Mouse (Mus musculus) gastrocnemius, postnatal 4 days (tissue): ENCODE measurements around the gene Spdye4a. TPM values are rescaled to one million over a fixed set of nuclear protein-coding genes. Genes with fewer than 3 reads are reported as not detected.
"Not testable (repeated sequence)": the region's sequence is repeated elsewhere in the genome, so short reads cannot be mapped to it uniquely, and the experiment has no call there.

Experiments used
- DNase-seq, 2 experiments: peaks; one replicate each; pipeline ENCODE4 v3.0.0; 2021 to 2022; ENCODE audit warnings: low spot score in 2 of 2, mixed read lengths in 2 of 2
- total RNA-seq, 2 experiments: library from RNA; stranded (reverse); gene quantifications; 2 replicates each; pipeline ENCODE4 v1.2.3; 2021

The Spdye4a gene
- total RNA-seq, 2 experiments from 2014 or later = not detected

DNA sequence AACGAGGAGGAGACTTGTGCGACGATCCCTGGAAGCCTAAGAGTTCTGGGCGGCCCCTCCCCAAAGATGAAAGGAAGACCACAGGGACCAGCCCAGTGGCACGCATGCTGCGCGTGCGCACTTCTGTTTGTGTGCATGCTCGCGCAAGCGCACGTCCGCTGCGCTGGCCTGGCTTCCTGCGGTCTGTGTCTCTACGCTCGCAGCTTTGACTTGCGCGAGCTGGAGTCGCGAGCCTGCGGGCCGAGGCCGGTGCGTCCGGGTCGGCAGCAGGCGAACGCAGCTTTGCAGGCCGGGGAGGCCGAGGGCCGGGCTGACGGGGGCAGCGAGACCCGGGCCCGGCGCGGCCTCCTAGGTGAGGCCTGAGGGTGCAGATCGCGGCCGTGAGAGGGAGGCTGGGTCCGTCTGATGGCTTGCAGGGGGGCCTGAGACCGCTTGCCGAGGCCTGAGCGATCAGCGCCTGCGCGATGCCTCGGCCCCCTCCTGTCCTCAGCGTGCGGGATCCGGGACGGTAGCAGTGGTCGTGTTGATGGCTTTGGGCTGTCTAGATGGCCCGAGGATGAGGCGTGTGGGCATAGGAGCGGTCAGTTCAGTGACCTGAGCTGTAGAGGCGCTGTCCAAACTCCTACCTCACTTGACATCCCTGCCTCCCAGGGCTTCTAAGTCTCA lies 8.5 kb upstream of the Spdye4a start, which contains the start of gene Zfp12:
Gene Zfp12, plus strand, starts transcription at position 136 of the 666 bp plus-strand sequence.
- DNase-seq = peak; percentile 83 to 93

DNA sequence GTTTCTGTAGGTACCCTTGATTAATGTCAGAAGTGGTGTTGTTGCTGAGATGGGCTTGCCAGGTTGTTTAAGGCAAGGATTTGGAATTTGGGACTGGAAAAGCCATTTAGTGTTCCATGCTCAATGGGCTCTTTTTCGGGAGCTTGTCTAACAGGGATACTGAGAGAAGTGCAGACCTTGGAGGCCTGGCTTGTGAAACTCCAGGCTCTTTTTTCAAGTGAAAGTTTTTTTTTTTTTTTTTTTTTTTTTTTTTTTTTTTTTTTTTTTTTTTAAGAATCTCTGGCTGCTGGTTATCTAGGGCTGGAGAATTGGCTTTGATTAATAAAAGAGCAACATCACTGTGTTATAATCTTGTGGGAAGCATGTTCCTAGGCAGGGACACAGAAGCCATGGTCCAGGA lies 4.4 kb downstream of the Spdye4a start:
- no peak for DNase-seq

DNA sequence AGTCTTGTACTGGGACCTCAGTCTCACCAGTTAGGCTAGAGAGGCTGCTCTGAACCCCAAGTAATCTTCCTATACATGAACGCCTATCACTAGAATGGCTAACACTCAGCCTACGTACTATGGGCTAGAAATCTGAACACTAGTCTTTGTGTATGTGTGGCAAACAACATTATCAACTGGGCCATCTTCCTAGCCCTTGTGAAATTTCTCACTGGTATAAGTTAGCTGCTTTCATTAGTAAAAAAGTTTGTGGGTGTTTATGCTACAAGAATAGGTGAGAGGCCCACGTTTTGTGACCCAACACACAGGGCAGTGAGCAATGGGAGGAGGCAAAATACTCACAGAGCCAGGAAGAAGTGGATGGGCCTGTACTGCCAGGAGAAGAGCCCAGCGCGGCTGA lies 5.7 kb downstream of the Spdye4a start:
- DNase-seq = no peak

DNA sequence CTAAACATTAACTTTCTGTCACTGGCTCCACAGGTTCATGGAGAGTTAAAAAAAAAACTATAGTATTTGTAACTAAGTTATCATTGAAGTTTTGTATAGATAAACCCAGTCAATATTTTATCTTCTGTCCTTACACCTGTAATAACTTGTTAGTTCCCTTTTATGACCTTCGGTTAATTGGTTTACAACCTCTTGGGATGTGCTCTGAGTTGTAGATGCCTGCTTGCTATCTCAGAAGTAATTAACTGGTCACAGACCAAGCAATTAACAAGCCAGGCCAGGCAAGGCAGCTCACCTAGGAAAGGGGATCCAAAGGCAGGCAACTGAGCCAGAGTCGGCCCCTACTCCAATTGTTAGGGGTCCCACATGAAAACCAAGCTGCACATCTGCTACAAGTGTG lies 12.9 kb downstream of the Spdye4a start:
- no peak for DNase-seq

DNA sequence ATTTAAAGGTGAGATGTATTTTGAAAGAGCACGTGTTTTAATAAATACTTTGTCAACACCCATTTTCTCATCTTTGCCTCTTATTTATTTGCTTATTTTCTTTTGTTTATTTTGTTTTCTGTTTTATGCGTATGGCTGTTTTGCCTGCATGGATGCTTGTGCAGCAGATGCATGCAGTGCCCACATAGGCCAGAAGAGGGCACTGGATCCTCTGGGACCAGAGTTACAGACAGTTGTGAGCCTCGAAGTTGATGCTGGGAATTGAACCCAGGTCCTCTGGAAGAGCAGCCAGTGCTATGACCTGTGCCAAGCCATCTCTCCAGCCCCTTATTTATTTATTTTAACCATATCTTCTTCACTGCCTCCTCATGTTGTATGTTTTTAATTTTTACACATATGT lies 21.7 kb downstream of the Spdye4a start:
- no peak for DNase-seq

DNA sequence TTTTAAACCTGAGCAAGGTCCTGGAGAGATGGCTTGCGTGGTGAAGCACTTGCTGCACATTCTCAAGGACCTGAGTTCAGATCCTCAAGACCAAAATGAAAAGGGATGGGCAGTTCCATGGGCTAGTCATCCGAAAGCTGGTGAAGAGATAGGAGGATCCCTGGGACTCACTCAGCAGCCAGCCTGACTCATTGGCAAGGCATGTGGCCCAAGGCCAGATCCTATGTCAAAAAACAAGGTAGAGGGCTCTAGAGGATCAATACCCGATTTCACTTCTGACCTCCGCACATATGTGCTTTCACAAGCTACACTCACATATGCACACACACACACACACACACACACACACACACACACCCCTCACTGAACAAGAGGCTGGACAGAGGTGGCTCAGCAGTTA lies 30.2 kb downstream of the Spdye4a start:
- no peak for DNase-seq

DNA sequence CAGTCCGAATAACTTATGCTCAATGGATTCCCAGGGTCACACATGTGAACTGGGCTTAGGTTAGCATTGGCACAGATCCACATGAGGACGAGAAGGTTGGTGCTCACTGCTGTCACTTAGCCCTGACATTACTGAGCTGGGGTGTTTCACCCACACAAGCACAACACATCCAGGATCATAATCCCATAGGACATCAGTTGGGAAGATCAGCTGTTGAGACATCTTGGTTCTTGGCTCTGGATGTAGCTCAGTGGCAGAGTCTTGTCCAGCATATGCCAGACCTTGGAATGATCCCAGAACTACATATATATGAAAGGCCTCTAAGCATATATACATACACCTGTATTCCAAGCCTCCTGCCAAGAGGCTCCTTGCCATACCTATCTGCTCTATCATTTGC lies 31.5 kb downstream of the Spdye4a start:
- DNase-seq = no peak

DNA sequence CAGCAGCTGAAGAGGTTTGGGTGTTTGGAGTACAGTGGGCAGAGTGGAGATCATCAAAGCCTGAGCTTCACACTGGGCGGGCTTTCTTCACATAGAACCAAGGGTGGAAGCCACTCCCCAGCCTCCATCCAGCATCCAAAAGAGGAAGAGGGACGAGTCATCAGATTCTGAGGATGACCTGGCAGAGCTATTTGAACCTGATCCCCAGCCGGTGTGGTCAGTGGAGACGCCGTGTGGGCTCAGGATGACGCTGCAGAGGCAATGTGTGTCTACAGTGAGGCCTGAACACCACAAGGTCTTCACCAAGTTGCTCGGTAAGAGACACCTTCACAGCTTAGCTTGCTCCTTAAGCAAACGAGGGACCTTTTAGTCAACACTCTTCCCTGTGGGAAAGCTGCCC lies 31.9 kb downstream of the Spdye4a start:
- not testable (repeated sequence) for DNase-seq

DNA sequence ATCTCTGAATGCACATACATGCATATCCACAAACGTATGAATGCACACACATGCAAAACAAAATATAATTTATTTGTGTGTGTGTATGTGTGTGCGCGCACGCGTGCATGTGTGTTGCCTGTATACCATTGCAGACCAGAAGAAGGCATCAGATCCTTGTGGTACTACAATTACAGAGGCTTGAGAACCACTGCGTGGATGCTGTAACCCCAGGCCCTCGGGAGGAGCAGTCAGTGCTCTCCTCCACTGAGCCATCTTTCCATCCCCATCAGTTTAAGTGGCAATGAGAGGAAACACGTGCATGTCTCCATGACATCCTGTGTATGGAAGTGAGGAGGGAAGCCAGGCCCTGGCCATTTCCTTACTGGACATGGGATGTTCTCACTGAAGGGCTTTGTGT lies 33.9 kb downstream of the Spdye4a start:
- DNase-seq = no peak

DNA sequence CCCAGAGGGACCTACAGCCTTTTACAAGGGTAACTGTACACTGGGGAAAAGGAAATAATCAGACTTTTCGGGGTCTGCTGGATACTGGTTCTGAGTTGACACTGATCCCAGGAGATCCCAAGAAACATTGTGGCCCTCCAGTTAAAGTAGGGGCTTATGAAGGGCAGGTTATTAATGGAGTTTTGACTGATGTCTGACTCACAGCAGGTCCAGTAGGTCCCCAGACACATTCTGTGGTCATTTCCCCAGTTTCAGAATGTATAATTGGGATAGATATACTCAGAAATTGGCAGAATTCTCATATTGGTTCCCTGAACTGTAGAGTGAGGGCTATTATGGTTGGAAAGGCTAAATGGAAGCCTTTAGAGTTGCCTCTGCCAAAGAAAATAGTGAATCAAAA lies 38.7 kb downstream of the Spdye4a start:
- not testable (repeated sequence) for DNase-seq

DNA sequence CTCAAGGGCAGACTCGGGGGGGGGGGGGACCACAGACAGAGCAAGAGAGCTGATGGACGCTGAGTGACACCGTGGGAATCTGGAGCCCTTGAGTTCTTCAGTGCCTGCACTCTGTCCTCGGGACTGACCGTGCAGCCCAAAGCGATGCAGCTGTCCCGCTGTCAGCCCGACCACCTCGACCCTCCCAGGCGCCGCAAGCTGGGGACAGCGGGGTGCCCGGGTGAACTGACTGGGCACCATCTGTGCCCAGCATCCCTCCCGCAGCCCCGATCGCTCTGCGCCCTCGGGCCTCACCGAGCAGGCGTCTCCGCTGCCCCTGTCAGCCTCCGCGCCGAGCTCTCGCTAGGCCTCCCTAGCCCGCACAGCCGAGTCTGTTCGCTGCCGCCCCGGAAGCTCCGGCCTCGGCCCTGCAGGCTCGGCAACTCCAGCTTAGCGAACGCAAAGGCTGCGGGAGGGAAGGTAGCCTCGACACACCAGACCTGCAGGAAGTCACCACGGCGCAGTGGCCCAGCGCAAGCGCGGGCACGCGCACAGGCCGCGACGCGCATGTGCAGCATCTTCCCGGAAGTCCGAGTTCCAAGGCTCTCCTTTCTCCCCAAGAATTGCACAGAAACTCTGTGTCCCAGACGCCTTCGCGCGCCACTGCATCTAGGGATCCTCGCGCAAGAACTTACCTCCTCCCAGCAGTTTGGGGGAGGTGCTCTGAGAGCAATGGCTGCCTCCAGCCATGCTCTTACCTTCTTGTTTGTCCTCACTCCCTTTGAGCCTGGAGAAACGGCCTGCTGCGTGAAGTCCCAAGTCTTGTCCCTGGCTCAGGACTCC lies 46.2 kb downstream of the Spdye4a start, which contains the start of the genes Rbak and Spdye4b:
Gene Rbak, minus strand, starts transcription at position 521 of the 822 bp plus-strand sequence.
Gene Spdye4b, plus strand, starts transcription at position 763 of the 822 bp plus-strand sequence.
- peak; percentile 79 to 88 for DNase-seq

DNA sequence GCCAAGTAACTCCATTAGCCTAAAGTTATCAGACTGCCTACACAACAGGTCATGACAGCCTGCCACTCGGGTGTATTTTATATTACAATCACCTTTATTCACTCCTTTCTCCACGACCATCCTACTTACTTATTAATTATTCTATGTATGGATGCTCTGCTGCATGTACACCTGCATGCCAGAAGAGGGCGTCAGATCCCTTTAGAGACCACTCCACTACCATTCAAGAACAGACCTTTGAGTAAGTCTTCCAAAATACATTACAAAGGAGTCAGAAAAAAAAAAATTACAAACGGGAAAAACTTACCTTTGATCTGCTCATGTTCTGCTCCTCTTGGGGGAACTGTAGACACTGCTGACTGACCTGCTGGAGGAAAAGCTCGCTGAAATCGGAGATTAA lies 47.5 kb downstream of the Spdye4a start:
- no peak for DNase-seq

DNA sequence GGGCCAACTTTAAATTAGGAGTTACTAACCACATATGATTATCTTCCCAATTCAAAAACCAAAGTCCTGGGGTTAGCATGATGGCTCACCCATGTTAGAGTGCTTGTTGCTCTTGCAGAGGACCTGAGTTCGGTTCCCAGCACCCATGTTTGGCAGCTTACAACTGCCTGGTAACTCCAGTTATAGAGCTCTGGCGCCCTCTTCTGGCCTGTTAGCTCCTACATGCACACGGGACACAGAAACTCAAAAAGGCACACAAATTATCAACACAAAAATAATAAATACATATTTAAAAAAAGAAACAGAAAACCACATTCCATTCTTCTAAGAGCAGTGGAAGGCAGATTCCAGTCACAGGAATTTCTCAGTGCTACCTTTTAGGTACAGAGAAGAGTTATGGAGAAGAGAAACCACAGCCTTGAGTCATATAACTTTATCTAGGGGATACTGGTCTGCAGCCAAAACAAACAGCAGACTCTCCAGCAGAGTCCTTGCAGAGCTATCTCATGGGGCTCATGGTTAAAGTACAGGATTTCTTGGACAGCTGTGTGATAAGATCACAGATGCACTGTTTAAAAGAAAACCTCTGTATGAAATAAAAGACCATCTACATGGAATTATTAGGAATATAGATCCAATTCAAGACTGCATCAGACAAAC lies 49.0 kb downstream of the Spdye4a start:
- no peak for DNase-seq

DNA sequence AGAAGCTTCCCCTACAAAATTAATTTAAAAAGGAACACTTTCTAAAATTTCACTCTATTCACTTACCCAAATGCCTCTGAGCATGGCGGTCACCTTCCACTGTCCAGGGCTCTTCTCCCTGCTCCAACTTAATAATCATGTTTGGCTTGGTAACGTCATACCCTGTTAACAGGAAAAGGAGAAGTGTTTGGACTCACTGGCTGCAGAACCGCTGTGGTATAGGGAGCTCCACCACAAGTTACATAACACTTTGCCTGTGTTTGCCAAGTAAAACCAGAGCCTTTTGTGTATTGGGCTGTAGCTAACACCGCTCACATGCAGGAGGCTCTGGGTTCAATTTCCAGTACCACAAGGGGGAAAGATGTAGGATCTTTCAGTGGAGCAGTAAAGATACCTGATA lies 50.7 kb downstream of the Spdye4a start:
- DNase-seq = no peak

Other genes starting within 250 kb of the Spdye4a start
- gene Rnf216, start 113.9 kb downstream of the Spdye4a start, total RNA-seq = 10 to 100 TPM; 34.0 to 39.8 TPM
- gene Olfr718-ps1, start 79.3 kb downstream of the Spdye4a start, total RNA-seq = under 1 TPM in 1 of 2 experiments, not detected in 1; 0.05 TPM
- 10 to 100 TPM in 1 of 2 experiments, 1 to 10 TPM in 1; 9.1 to 11.9 TPM for gene Rbak, start 46.1 kb downstream of the Spdye4a start, total RNA-seq
- not detected for gene Spdye4b, start 45.9 kb downstream of the Spdye4a start, total RNA-seq
- 10 to 100 TPM; 14.0 to 15.9 TPM for gene Zfp12, start 8.3 kb upstream of the Spdye4a start, total RNA-seq
- gene Zfp316, start 43.1 kb upstream of the Spdye4a start, total RNA-seq = 1 to 10 TPM; 6.7 to 6.8 TPM
- gene Zfp853, start 66.7 kb upstream of the Spdye4a start, total RNA-seq = under 1 TPM; 0.69 to 0.70 TPM
- 10 to 100 TPM; 13.9 to 15.5 TPM for gene E130309D02Rik, start 88.5 kb upstream of the Spdye4a start, total RNA-seq
- 10 to 100 TPM; 35.8 to 38.8 TPM for gene Zdhhc4, start 102.4 kb upstream of the Spdye4a start, total RNA-seq
- gene Grid2ip, start 130.4 kb upstream of the Spdye4a start, total RNA-seq = under 1 TPM in 1 of 2 experiments, not detected in 1; 0.27 TPM
- gene Kdelr2, start 176.9 kb upstream of the Spdye4a start, total RNA-seq = 100 to 1,000 TPM; 149 to 150 TPM
- gene Daglb, start 237.7 kb upstream of the Spdye4a start, total RNA-seq = 1 to 10 TPM; 7.5 to 7.6 TPM